Mouse (Mus musculus) CH12.LX (cell line): Measurements from ENCODE around the gene Sit1. TPM values are rescaled to one million over a fixed set of nuclear protein-coding genes. Genes with fewer than 3 reads are reported as not detected.

Experiments
- DNase-seq: peaks from one replicate; pipeline ENCODE4 v3.0.0-alpha.2; 2013; ENCODE audit errors: extremely low read depth
- H3K27ac ChIP-seq: 2 replicates; pipeline ENCODE4 v1.5.1; 2012; ENCODE audit warnings: low read depth, mild to moderate bottlenecking, control low read depth, moderate library complexity; ENCODE audit not compliant: insufficient read depth
- H3K27me3 ChIP-seq: replicated peaks from 2 replicates; pipeline ENCODE3; 2012; ENCODE audit warnings: inconsistent platforms
- H3K36me3 ChIP-seq, 2 experiments: replicated peaks in 1 of 2; 2 replicates each; pipeline versions ENCODE3 to v1.6.1; 2012; ENCODE audit warnings: inconsistent platforms in 1 of 2, low read length in 1 of 2, mild to moderate bottlenecking in 1 of 2, mixed read lengths in 1 of 2, moderate library complexity in 1 of 2; ENCODE audit not compliant: control insufficient read depth in 1 of 2, insufficient read depth in 1 of 2
- H3K4me1 ChIP-seq, 2 experiments: 2 replicates each; pipeline ENCODE4 v1.6.1; 2012; ENCODE audit warnings: inconsistent platforms in 1 of 2, moderate library complexity in 1 of 2; ENCODE audit not compliant: insufficient read depth in 2 of 2, control insufficient read depth in 1 of 2
- H3K4me2 ChIP-seq: 2 replicates; pipeline ENCODE4 v1.6.1; 2012; ENCODE audit warnings: low read depth, mild to moderate bottlenecking, control low read depth; ENCODE audit not compliant: poor library complexity, insufficient read depth, severe bottlenecking
- H3K4me3 ChIP-seq, 3 experiments: fragments of 150-350 bp in 1 of 3; sonication (generic) in 1 of 3; replicated peaks in 1 of 3; 2 replicates each; pipeline versions ENCODE3 to v1.5.1; 2011 to 2012; ENCODE audit warnings: low read depth in 2 of 3, low read length in 2 of 3, mild to moderate bottlenecking in 2 of 3, moderate library complexity in 2 of 3, control low read depth in 1 of 3, improper control_type of control experiment in 1 of 3, inconsistent platforms in 1 of 3, mixed read lengths in 1 of 3; ENCODE audit not compliant: poor library complexity in 1 of 3
- H3K79me2 ChIP-seq: replicated peaks from 2 replicates; pipeline ENCODE4 v1.6.1; 2012; ENCODE audit warnings: mild to moderate bottlenecking, moderate library complexity; ENCODE audit not compliant: control insufficient read depth, poor library complexity, insufficient read depth, severe bottlenecking; ENCODE audit errors: extremely low read depth
- H3K9ac ChIP-seq: 2 replicates; pipeline ENCODE4 v1.6.1; 2012; ENCODE audit warnings: low read depth, mild to moderate bottlenecking, control low read depth, moderate library complexity; ENCODE audit not compliant: insufficient read depth
- H3K9me3 ChIP-seq: replicated peaks from 2 replicates; pipeline ENCODE3; 2012; ENCODE audit warnings: low read length, inconsistent platforms, mixed read lengths
- BHLHE40 ChIP-seq: IDR thresholded peaks from 2 replicates; pipeline ENCODE4 v1.6.1; 2011; ENCODE audit warnings: mild to moderate bottlenecking, low read depth, low read length, improper control_type of control experiment
- CHD1 ChIP-seq: IDR thresholded peaks from 2 replicates; pipeline ENCODE4 v1.6.1; 2012; ENCODE audit warnings: low read depth, low read length, improper control_type of control experiment, inconsistent platforms
- CHD2 ChIP-seq: IDR thresholded peaks from 2 replicates; pipeline ENCODE4 v1.6.1; 2011; ENCODE audit warnings: low read length, improper control_type of control experiment
- CTCF ChIP-seq, 2 experiments: IDR thresholded peaks in 1 of 2; conservative IDR thresholded peaks in 1 of 2; 2 replicates each; pipeline ENCODE4 v1.5.1; 2011 to 2012; ENCODE audit warnings: low read depth in 2 of 2, low read length in 2 of 2, improper control_type of control experiment in 1 of 2, inconsistent platforms in 1 of 2, mild to moderate bottlenecking in 1 of 2, moderate library complexity in 1 of 2
- E2F4 ChIP-seq: IDR thresholded peaks from 2 replicates; pipeline ENCODE4 v1.6.1; 2011; ENCODE audit warnings: low read depth, low read length, improper control_type of control experiment; ENCODE audit not compliant: insufficient replicate concordance
- ELF1 ChIP-seq: IDR thresholded peaks from 2 replicates; pipeline ENCODE4 v1.6.1; 2014; ENCODE audit warnings: low read depth, mild to moderate bottlenecking, inconsistent platforms, low read length, improper control_type of control experiment
- EP300 ChIP-seq: IDR thresholded peaks from 2 replicates; pipeline ENCODE4 v1.6.1; 2011; ENCODE audit warnings: low read length, improper control_type of control experiment
- ETS1 ChIP-seq: conservative IDR thresholded peaks from 2 replicates; pipeline ENCODE4 v1.6.1; 2012; ENCODE audit warnings: low read depth, mild to moderate bottlenecking, inconsistent platforms, low read length, improper control_type of control experiment, moderate library complexity
- GABPA ChIP-seq: IDR thresholded peaks from 2 replicates; pipeline ENCODE4 v1.6.1; 2012; ENCODE audit warnings: low read depth, low read length, improper control_type of control experiment, inconsistent platforms; ENCODE audit not compliant: insufficient replicate concordance
- HCFC1 ChIP-seq: IDR thresholded peaks from 2 replicates; pipeline ENCODE4 v1.6.1; 2012; ENCODE audit warnings: low read depth, mild to moderate bottlenecking, inconsistent platforms, low read length, improper control_type of control experiment
- IRF4 ChIP-seq: IDR thresholded peaks from 2 replicates; pipeline ENCODE4 v1.6.1; 2014; ENCODE audit warnings: low read depth, mild to moderate bottlenecking, inconsistent platforms, low read length, improper control_type of control experiment
- JUN ChIP-seq: IDR thresholded peaks from 2 replicates; pipeline ENCODE4 v1.6.1; 2011; ENCODE audit warnings: low read depth, mild to moderate bottlenecking, low read length, improper control_type of control experiment, moderate library complexity; ENCODE audit not compliant: insufficient read depth
- JUND ChIP-seq: conservative IDR thresholded peaks from 2 replicates; pipeline ENCODE4 v1.6.1; 2011; ENCODE audit warnings: low read depth, low read length, improper control_type of control experiment
- KAT2A ChIP-seq: IDR thresholded peaks from 2 replicates; pipeline ENCODE4 v1.6.1; 2012; ENCODE audit warnings: low read length, improper control_type of control experiment, inconsistent platforms; ENCODE audit not compliant: insufficient replicate concordance
- MAFK ChIP-seq: IDR thresholded peaks from 2 replicates; pipeline ENCODE4 v1.6.1; 2011; ENCODE audit warnings: low read length, improper control_type of control experiment; ENCODE audit not compliant: insufficient replicate concordance
- MAX ChIP-seq: IDR thresholded peaks from 2 replicates; pipeline ENCODE4 v1.6.1; 2011; ENCODE audit warnings: low read length, improper control_type of control experiment
- MAZ ChIP-seq: IDR thresholded peaks from 2 replicates; pipeline ENCODE4 v1.6.1; 2012; ENCODE audit warnings: low read depth, mild to moderate bottlenecking, inconsistent platforms, low read length, improper control_type of control experiment, moderate library complexity
- MEF2A ChIP-seq: IDR thresholded peaks from 2 replicates; pipeline ENCODE4 v1.6.1; 2014; ENCODE audit warnings: low read depth, mild to moderate bottlenecking, inconsistent platforms, low read length, improper control_type of control experiment, borderline replicate concordance
- MXI1 ChIP-seq: IDR thresholded peaks from 2 replicates; pipeline ENCODE4 v1.6.1; 2011; ENCODE audit warnings: mild to moderate bottlenecking, low read depth, low read length, improper control_type of control experiment
- MYC ChIP-seq: IDR thresholded peaks from 2 replicates; pipeline ENCODE4 v1.6.1; 2011; ENCODE audit warnings: low read depth, mild to moderate bottlenecking, improper control_type of control experiment, low read length
- NELFE ChIP-seq: IDR thresholded peaks from 2 replicates; pipeline ENCODE4 v1.6.1; 2011; ENCODE audit warnings: low read depth, low read length, improper control_type of control experiment
- NRF1 ChIP-seq: IDR thresholded peaks from 2 replicates; pipeline ENCODE4 v1.6.1; 2014; ENCODE audit warnings: low read depth, mild to moderate bottlenecking, inconsistent platforms, low read length, improper control_type of control experiment, moderate library complexity
- PAX5 ChIP-seq: IDR thresholded peaks from 2 replicates; pipeline ENCODE4 v1.6.1; 2012; ENCODE audit warnings: low read length, inconsistent platforms, mixed read lengths
- POLR2A ChIP-seq: IDR thresholded peaks from 2 replicates; pipeline ENCODE4 v1.6.1; 2011; ENCODE audit warnings: low read depth, mild to moderate bottlenecking, improper control_type of control experiment, low read length
- POLR2AphosphoS2 ChIP-seq: IDR thresholded peaks from 2 replicates; pipeline ENCODE4 v1.6.1; 2011; ENCODE audit warnings: low read depth, low read length, improper control_type of control experiment
- RAD21 ChIP-seq: IDR thresholded peaks from 2 replicates; pipeline ENCODE4 v1.6.1; 2011; ENCODE audit warnings: low read depth, mild to moderate bottlenecking, low read length, improper control_type of control experiment, moderate library complexity
- RCOR1 ChIP-seq: conservative IDR thresholded peaks from 2 replicates; pipeline ENCODE4 v1.6.1; 2012; ENCODE audit warnings: low read depth, mild to moderate bottlenecking, inconsistent platforms, low read length, improper control_type of control experiment
- SIN3A ChIP-seq: IDR thresholded peaks from 2 replicates; pipeline ENCODE4 v1.6.1; 2012; ENCODE audit warnings: low read length, improper control_type of control experiment, inconsistent platforms
- SMC3 ChIP-seq: IDR thresholded peaks from 2 replicates; pipeline ENCODE4 v1.6.1; 2011; ENCODE audit warnings: low read depth, low read length, improper control_type of control experiment
- TBP ChIP-seq: conservative IDR thresholded peaks from 2 replicates; pipeline ENCODE4 v1.6.1; 2011; ENCODE audit warnings: low read depth, low read length, improper control_type of control experiment
- TCF12 ChIP-seq: IDR thresholded peaks from 2 replicates; pipeline ENCODE4 v1.6.1; 2014; ENCODE audit warnings: low read depth, mild to moderate bottlenecking, inconsistent platforms, low read length, improper control_type of control experiment
- UBTF ChIP-seq: IDR thresholded peaks from 2 replicates; pipeline ENCODE4 v1.6.1; 2012; ENCODE audit warnings: low read depth, mild to moderate bottlenecking, inconsistent platforms, low read length, improper control_type of control experiment, moderate library complexity
- USF1 ChIP-seq: IDR thresholded peaks from 2 replicates; pipeline ENCODE4 v1.6.1; 2014; ENCODE audit warnings: low read depth, mild to moderate bottlenecking, inconsistent platforms, low read length, improper control_type of control experiment
- USF2 ChIP-seq: conservative IDR thresholded peaks from 2 replicates; pipeline ENCODE4 v1.6.1; 2011; ENCODE audit warnings: low read depth, low read length, improper control_type of control experiment
- ZC3H11A ChIP-seq: IDR thresholded peaks from 2 replicates; pipeline ENCODE4 v1.6.1; 2012; ENCODE audit warnings: low read depth, mild to moderate bottlenecking, inconsistent platforms, low read length, improper control_type of control experiment
- ZKSCAN1 ChIP-seq: IDR thresholded peaks from 2 replicates; pipeline ENCODE4 v1.6.1; 2012; ENCODE audit warnings: low read depth, inconsistent platforms, low read length, improper control_type of control experiment, borderline replicate concordance
- ZMIZ1 ChIP-seq: IDR thresholded peaks from 2 replicates; pipeline ENCODE4 v1.6.1; 2012; ENCODE audit warnings: low read depth, mild to moderate bottlenecking, inconsistent platforms, low read length, improper control_type of control experiment
- ZNF384 ChIP-seq: IDR thresholded peaks from 2 replicates; pipeline ENCODE4 v1.6.1; 2012; ENCODE audit warnings: low read depth, low read length, improper control_type of control experiment, inconsistent platforms
- dilution Hi-C: fragments of 300-500 bp; cut with MboI; formaldehyde crosslinking; loops from 2 replicates; pipeline ENCODE4 v1.14.3; 2020; ENCODE audit warnings: low sequenced_read_pairs; ENCODE audit not compliant: extremely low pct_unique_long_range_greater_than_20kb, extremely low pct_ligation_motif_present
- in situ Hi-C: fragments of 300-500 bp; cut with MboI; formaldehyde crosslinking; loops from 3 replicates; pipeline ENCODE4 v1.14.3; 2019; ENCODE audit warnings: low sequenced_read_pairs, low pct_ligation_motif_present, low pct_unique_long_range_greater_than_20kb, mixed read lengths
- polyA plus RNA-seq: library from polyadenylated mRNA; unstranded; fragments of >175 nt; gene quantifications from 2 replicates; pipeline ENCODE4 v1.2.1, GENCODE M21; 2012; ENCODE audit warnings: low read depth; ENCODE audit not compliant: insufficient read length
- total RNA-seq, 2 experiments: library from RNA; depleted of rRNA; stranded (reverse); fragments of 300-350 nt in 1 of 2; fragments of >200 nt in 1 of 2; gene quantifications; 2 replicates each; pipeline ENCODE4 v1.2.3; 2012 to 2014

Gene Sit1
- total and polyA plus RNA-seq, 3 experiments: 2.8 to 10.5 (median 10.1) TPM

DNA sequence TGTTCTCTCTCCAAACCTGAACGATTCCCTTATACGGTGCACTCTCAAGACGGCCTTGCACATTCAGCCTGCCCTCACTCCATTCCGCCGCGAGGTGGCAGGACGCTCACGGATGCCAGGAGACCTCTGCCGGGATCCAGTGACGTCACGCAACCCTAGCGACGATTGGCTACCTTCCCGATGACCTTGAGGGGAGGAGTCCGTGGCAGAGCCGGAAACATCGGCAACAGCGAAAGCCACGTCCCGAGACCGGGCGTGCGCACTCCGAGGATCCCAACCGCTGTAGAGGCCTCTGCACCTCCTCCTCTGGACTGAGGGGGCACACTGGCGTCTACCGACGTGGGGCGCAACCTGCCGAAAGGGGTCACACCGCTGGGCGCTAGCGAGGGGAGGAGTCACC lies 41.5 kb downstream of the Sit1 start:
- Histone ChIP-seq H3K4me1 (peaks cover 4 to 10% of the 10 kb centered on the region in 2 experiments; a peak in 3 of 4 replicates), H3K27me3 (peaks cover 10% of the 10 kb centered on the region), H3K9me3 (no peaks in the 10 kb centered on the region), H3K36me3 (peaks cover 4 to 26% of the 10 kb centered on the region in 2 experiments), H3K27ac (peak overlapping the region; percentile 21; the same call in 1 of the 2 replicates), H3K4me3 (peak overlapping the region; percentile 64 to 70 (median 65)), H3K79me2 (no peaks in the 10 kb centered on the region), H3K9ac (peak overlapping the region; percentile 83), H3K4me2 (peak overlapping the region; percentile 88)
- in situ Hi-C loops (loop anchor here (5.0 kb wide), 1 partner anchor 40 kb away; the partner anchor contains the start of gene Sit1), dilution Hi-C loops (no loop called here)
- TF ChIP-seq MAFK (no peak), ETS1 (no peak), IRF4 (no peak), MYC (no peak; the same call in 1 of the 2 replicates), RCOR1 (no peak), CTCF (conservative IDR thresholded peaks at IDR 0.05 in 1 of 2, IDR thresholded peaks at IDR 0.05 in 1 of 2; ENCODE audit: low read depth in 2 of 2, low read length in 2 of 2) (peak; percentile 73 to 95), JUN (no peak), MAZ (peak; percentile 69; the same call in 1 of the 2 replicates), GABPA (no peak), POLR2A (peak; percentile 71), ZKSCAN1 (no peak), BHLHE40 (peak; percentile 64), USF1 (no peak), CHD1 (no peak), SIN3A (peak; percentile 59; the same call in 1 of the 2 replicates), SMC3 (peak; percentile 98), USF2 (no peak), NELFE (peak; percentile 48), ELF1 (peak; percentile 88), UBTF (no peak), MEF2A (no peak; the same call in 1 of the 2 replicates), E2F4 (no peak), CHD2 (no peak), TCF12 (peak; percentile 63), ZMIZ1 (no peak), NRF1 (peak; percentile 80), KAT2A (no peak), JUND (no peak; the same call in 1 of the 2 replicates), HCFC1 (peak; percentile 61), MAX (no peak), EP300 (no peak), TBP (peak; percentile 74; the same call in 1 of the 2 replicates), PAX5 (no peak), ZNF384 (no peak), RAD21 (peak; percentile 92), POLR2AphosphoS2 (no peak), MXI1 (no peak), ZC3H11A (no peak; the same call in 1 of the 2 replicates)
- DNase-seq: peak; percentile 99
